ENCODE assay signal across 9 mouse cellular contexts in genomic region chr11:84817362-84817761, GRCm38 (mm10). TPM values are rescaled to one million over a fixed set of nuclear protein-coding genes. Genes with fewer than 3 reads are reported as not detected.
DNase-seq lines count a peak whose midpoint lies in the region; ATAC-seq and TF ChIP-seq lines count a peak whose summit lies in the region.
"Had no signal": no experiment of that assay in that cellular context is flagged by ENCODE, and none has a peak within 500 bp of the region (broad histone marks: within the 10 kb centered on the region; RNA-seq: fewer than 3 reads in every experiment).

No protein-coding gene starts in this region.

- H3K36me3 ChIP-seq in forebrain, postnatal 0 days (ENCODE audit: insufficient read depth): no peaks in the 10 kb centered on the region
- no peaks in the 10 kb centered on the region; the same call in 1 of the 2 replicates for H3K36me3 ChIP-seq in forebrain, embryonic 12.5 days (replicated peaks)
- H3K36me3 ChIP-seq in liver, postnatal 0 days (replicated peaks; ENCODE audit: insufficient read depth, low read length): peaks cover 40% of the 10 kb centered on the region
- H3K36me3 ChIP-seq in forebrain, embryonic 13.5 days (ENCODE audit: poor library complexity, severe bottlenecking): no peaks in the 10 kb centered on the region

- no peaks in the 10 kb centered on the region for H3K9me3 ChIP-seq in forebrain, postnatal 0 days (ENCODE audit: low read length)
- H3K9me3 ChIP-seq in forebrain, embryonic 12.5 days: no peaks in the 10 kb centered on the region
- H3K9me3 ChIP-seq in liver, postnatal 0 days (ENCODE audit: low read length): no peaks in the 10 kb centered on the region
- H3K9me3 ChIP-seq in forebrain, embryonic 13.5 days (replicated peaks): no peaks in the 10 kb centered on the region
- H3K9me3 ChIP-seq: kidney, embryonic 15.5 days had no signal

- H3K27ac ChIP-seq in forebrain, postnatal 0 days (ENCODE audit: low read depth, low read length): no peak overlapping the region
- no peak overlapping the region for H3K27ac ChIP-seq in forebrain, embryonic 12.5 days
- no peak overlapping the region for H3K27ac ChIP-seq in liver, postnatal 0 days (ENCODE audit: low read depth)
- H3K27ac ChIP-seq in forebrain, embryonic 13.5 days: no peak overlapping the region
- H3K27ac ChIP-seq: kidney, embryonic 15.5 days had no signal

- no peak for DNase-seq in forebrain, postnatal 0 days
- DNase-seq in lung, postnatal 36 days: peak; percentile 30
- DNase-seq in lung, postnatal 14 days: no peak
- DNase-seq in NIH3T3 (ENCODE audit: low read depth): peak; percentile 58
- DNase-seq in liver, postnatal 0 days: no peak
- DNase-seq in gastrocnemius, postnatal 14 days: no peak

- intact Hi-C loops in gastrocnemius, postnatal 14 days (cut with DNase I; ENCODE audit: low total_unique reads): no loop called here

- no peak overlapping the region for H3K4me3 ChIP-seq in forebrain, postnatal 0 days (ENCODE audit: low read depth, low read length)
- H3K4me3 ChIP-seq in forebrain, embryonic 12.5 days (replicated peaks): no peak overlapping the region
- no peak overlapping the region for H3K4me3 ChIP-seq in liver, postnatal 0 days (ENCODE audit: low read depth, low read length)
- H3K4me3 ChIP-seq in forebrain, embryonic 13.5 days: no peak overlapping the region

- H3K9ac ChIP-seq in forebrain, postnatal 0 days: no peak overlapping the region
- H3K9ac ChIP-seq in forebrain, embryonic 12.5 days: no peak overlapping the region
- no peak overlapping the region for H3K9ac ChIP-seq in liver, postnatal 0 days (replicated peaks)
- H3K9ac ChIP-seq in forebrain, embryonic 13.5 days: no peak overlapping the region

- no peak overlapping the region for H3K4me2 ChIP-seq in forebrain, postnatal 0 days (ENCODE audit: low read depth)
- no peak overlapping the region for H3K4me2 ChIP-seq in forebrain, embryonic 12.5 days
- no peak overlapping the region for H3K4me2 ChIP-seq in liver, postnatal 0 days (ENCODE audit: low read depth, low read length)
- H3K4me2 ChIP-seq in forebrain, embryonic 13.5 days: no peak overlapping the region

- peak; percentile 34 for TF ChIP-seq CTCF in forebrain, postnatal 0 days (IDR thresholded peaks at IDR 0.05; ENCODE audit: low read depth)
- peak; percentile 53 for TF ChIP-seq CTCF in liver, postnatal 0 days (IDR thresholded peaks at IDR 0.05; ENCODE audit: low read depth)

- no peaks in the 10 kb centered on the region for H3K27me3 ChIP-seq in forebrain, postnatal 0 days (ENCODE audit: insufficient read depth, low read length)
- no peaks in the 10 kb centered on the region for H3K27me3 ChIP-seq in forebrain, embryonic 12.5 days
- H3K27me3 ChIP-seq in liver, postnatal 0 days (ENCODE audit: insufficient read depth, low read length): no peaks in the 10 kb centered on the region
- 0 out of 2 replicates have a peak, but pooled peaks cover 3% of the 10 kb centered on the region for H3K27me3 ChIP-seq in forebrain, embryonic 13.5 days
- H3K27me3 ChIP-seq: kidney, embryonic 15.5 days had no signal

- 81% methylated on average over 6 of the region's 6 CpGs for WGBS in forebrain, postnatal 0 days
- 81% methylated on average over 6 of the region's 6 CpGs for WGBS in forebrain, embryonic 12.5 days
- WGBS in liver, postnatal 0 days (ENCODE audit: insufficient replicate concordance): 85% methylated on average over 6 of the region's 6 CpGs
- 79% methylated on average over 6 of the region's 6 CpGs for WGBS in forebrain, embryonic 13.5 days

- ATAC-seq in forebrain, postnatal 0 days: no peak
- no peak for ATAC-seq in forebrain, embryonic 12.5 days (ENCODE audit: low FRiP score)
- ATAC-seq in liver, postnatal 0 days: no peak
- no peak for ATAC-seq in forebrain, embryonic 13.5 days

- no peak for TF ChIP-seq EP300 in liver, postnatal 0 days (IDR thresholded peaks at IDR 0.05; ENCODE audit: low read depth)

- 0 out of 2 replicates have a peak, but pooled peaks cover 3% of the 10 kb centered on the region for H3K4me1 ChIP-seq in forebrain, postnatal 0 days (ENCODE audit: insufficient read depth)
- peaks cover 16% of the 10 kb centered on the region for H3K4me1 ChIP-seq in forebrain, embryonic 12.5 days
- peaks cover 11% of the 10 kb centered on the region; the same call in 1 of the 2 replicates for H3K4me1 ChIP-seq in liver, postnatal 0 days (ENCODE audit: insufficient read depth)
- peaks cover 9% of the 10 kb centered on the region; the same call in 1 of the 2 replicates for H3K4me1 ChIP-seq in forebrain, embryonic 13.5 days

RNA-seq across cellular contexts. Expression of gene Mrm1, which starts 2.0 kb away (rescaled TPM):
- total RNA-seq in forebrain, postnatal 0 days (2014; rRNA removed): 14.6 and 18.2 TPM in 2 replicates
- 12.1 and 12.8 TPM in 2 replicates for polyA plus RNA-seq in forebrain, postnatal 0 days (2015; fragmentation: Nextera tagmentation; extraction: Ambion mirVana)
- 10.5 and 10.7 TPM in 2 replicates for polyA plus RNA-seq in forebrain, embryonic 12.5 days (2016; fragmentation: Nextera tagmentation; extraction: Ambion mirVana)
- polyA plus RNA-seq in liver, postnatal 0 days (2015; fragmentation: Nextera tagmentation; extraction: Ambion mirVana): 7.4 and 8.4 TPM in 2 replicates
- 1 to 10 TPM; 4.3 to 4.9 TPM for total RNA-seq in gastrocnemius, postnatal 14 days (2021)
- polyA plus RNA-seq in forebrain, embryonic 13.5 days (2015; fragmentation: Nextera tagmentation; extraction: Ambion mirVana): 8.9 and 12.3 TPM in 2 replicates

RNA-seq across cellular contexts. Expression of gene Dhrs11, which starts 11.4 kb away (rescaled TPM):
- 4.8 and 8.3 TPM in 2 replicates for total RNA-seq in forebrain, postnatal 0 days (2014; rRNA removed)
- 7.8 TPM in 2 replicates for polyA plus RNA-seq in forebrain, postnatal 0 days (2015; fragmentation: Nextera tagmentation; extraction: Ambion mirVana)
- polyA plus RNA-seq in forebrain, embryonic 12.5 days (2016; fragmentation: Nextera tagmentation; extraction: Ambion mirVana): 4.8 and 5.8 TPM in 2 replicates
- 86.1 and 91.1 TPM in 2 replicates for polyA plus RNA-seq in liver, postnatal 0 days (2015; fragmentation: Nextera tagmentation; extraction: Ambion mirVana)
- 10 to 100 TPM; 22.5 to 37.6 TPM for total RNA-seq in gastrocnemius, postnatal 14 days (2021)
- 3.6 and 3.8 TPM in 2 replicates for polyA plus RNA-seq in forebrain, embryonic 13.5 days (2015; fragmentation: Nextera tagmentation; extraction: Ambion mirVana)

RNA-seq across cellular contexts. Expression of gene Ggnbp2, which starts 53.3 kb away (rescaled TPM):
- total RNA-seq in forebrain, postnatal 0 days (2014; rRNA removed): 58.4 and 70.8 TPM in 2 replicates
- 47.6 and 68.2 TPM in 2 replicates for polyA plus RNA-seq in forebrain, postnatal 0 days (2015; fragmentation: Nextera tagmentation; extraction: Ambion mirVana)
- 64.9 and 71.6 TPM in 2 replicates for polyA plus RNA-seq in forebrain, embryonic 12.5 days (2016; fragmentation: Nextera tagmentation; extraction: Ambion mirVana)
- polyA plus RNA-seq in liver, postnatal 0 days (2015; fragmentation: Nextera tagmentation; extraction: Ambion mirVana): 44.7 and 56.3 TPM in 2 replicates
- 10 to 100 TPM; 33.9 to 40.8 TPM for total RNA-seq in gastrocnemius, postnatal 14 days (2021)
- polyA plus RNA-seq in forebrain, embryonic 13.5 days (2015; fragmentation: Nextera tagmentation; extraction: Ambion mirVana): 66.5 and 68.5 TPM in 2 replicates

Comparison
In these comparisons a context has a peak if more than half of its experiments do, and no peak if none do; other contexts are left out.
1. DNase-seq: peak in lung, postnatal 36 days (single experiment) and NIH3T3 (single experiment); none in forebrain, postnatal 0 days (single experiment), lung, postnatal 14 days (single experiment), liver, postnatal 0 days (single experiment) and gastrocnemius, postnatal 14 days (single experiment).